Mouse (Mus musculus) frontal cortex, postnatal 36 days (tissue): ENCODE results near the gene Faf2.

Experiments
- DNase-seq, 2 experiments: peaks; one replicate each; pipeline ENCODE4 v3.0.0; 2022; ENCODE audit warnings: low spot score in 2 of 2

The Faf2 gene

GRCm38 (mm10) chr13:54680184-54680853, 58.7 kb downstream of the Faf2 start:
- DNase-seq, result no peak

GRCm38 (mm10) chr13:54681291-54681690, 59.7 kb downstream of the Faf2 start:
- DNase-seq, result no peak

- DNase-seq, result no peak
Observed at GRCm38 (mm10) chr13:54683301-54683700, 61.7 kb downstream of the Faf2 start.

- DNase-seq, result no peak
Observed at GRCm38 (mm10) chr13:54684140-54684896, 62.7 kb downstream of the Faf2 start.

GRCm38 (mm10) chr13:54685174-54685573, 63.6 kb downstream of the Faf2 start:
- no peak for DNase-seq

GRCm38 (mm10) chr13:54686139-54687053, 64.8 kb downstream of the Faf2 start:
- no peak for DNase-seq

GRCm38 (mm10) chr13:54687096-54687495, 65.5 kb downstream of the Faf2 start:
- DNase-seq, result peak; percentile 69 to 76

GRCm38 (mm10) chr13:54687575-54688424, 66.2 kb downstream of the Faf2 start:
- peak; percentile 94 to 99 for DNase-seq

GRCm38 (mm10) chr13:54690151-54690740, 68.7 kb downstream of the Faf2 start:
- DNase-seq, result no peak

GRCm38 (mm10) chr13:54691737-54692136, 70.2 kb downstream of the Faf2 start:
- DNase-seq, result no peak

GRCm38 (mm10) chr13:54692711-54693557, 71.3 kb downstream of the Faf2 start:
- no peak for DNase-seq

- peak; percentile 98 to 99 for DNase-seq
Observed at GRCm38 (mm10) chr13:54693558-54694347, 72.2 kb downstream of the Faf2 start, which contains the start of gene Rnf44. Gene Rnf44 (minus strand): TSS chr13:54693907.

GRCm38 (mm10) chr13:54694348-54695060, 72.9 kb downstream of the Faf2 start:
- DNase-seq, result peak in 1 of 2 experiments; percentile 88

GRCm38 (mm10) chr13:54695479-54696230, 74.1 kb downstream of the Faf2 start:
- DNase-seq, result no peak

- no peak for DNase-seq
Observed at GRCm38 (mm10) chr13:54701243-54701642, 79.7 kb downstream of the Faf2 start, which contains the start of gene Cdhr2. Gene Cdhr2 (plus strand): TSS chr13:54701461.

GRCm38 (mm10) chr13:54702507-54702906, 80.9 kb downstream of the Faf2 start:
- no peak for DNase-seq

GRCm38 (mm10) chr13:54704890-54705289, 83.3 kb downstream of the Faf2 start:
- DNase-seq, result no peak
